Mouse (Mus musculus): ENCODE results near the gene Palm.

The Palm gene

DNA sequence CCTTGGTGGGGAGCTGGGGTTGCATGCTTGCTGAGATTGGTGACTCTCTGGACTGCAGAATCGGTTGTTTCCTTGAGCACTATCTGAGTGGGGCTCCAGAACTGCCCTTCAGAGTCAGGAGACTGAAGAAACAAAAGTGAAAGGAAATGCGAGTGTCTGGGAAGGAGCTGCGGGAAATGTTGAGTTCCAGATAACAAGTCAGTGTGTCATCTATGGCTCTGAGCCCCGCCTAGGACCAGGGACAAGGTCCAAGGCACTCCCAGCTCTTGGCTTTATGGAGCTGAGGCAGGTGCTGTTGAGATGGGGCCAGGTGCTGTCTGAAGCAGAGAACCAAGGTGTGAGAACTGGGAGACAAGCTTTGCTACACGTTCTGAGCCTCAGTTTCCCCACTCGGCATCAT, 31.0 kb downstream of the Palm start:
- no peak for DNase-seq (ENCODE audit: low spot score in 2 of 2)

DNA sequence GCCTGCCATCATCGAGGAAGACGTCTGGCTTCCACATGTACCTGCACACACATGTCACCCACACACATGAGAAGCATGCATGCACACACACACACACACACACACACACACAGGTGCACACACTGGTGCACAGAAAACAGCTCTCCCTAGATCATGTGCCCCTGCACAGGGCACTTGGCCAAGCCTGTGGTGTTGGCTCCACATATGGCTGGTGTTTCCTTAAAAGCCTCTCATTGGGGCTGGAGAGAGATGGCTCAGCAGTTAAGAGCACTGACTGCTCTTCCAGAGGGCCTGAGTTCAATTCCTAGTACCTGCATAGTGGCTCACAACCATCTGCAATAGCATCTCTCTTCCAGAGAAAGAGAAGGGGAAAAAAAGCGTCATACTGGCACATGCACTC, 38.2 kb downstream of the Palm start:
- DNase-seq (ENCODE audit: low spot score in 2 of 2): no peak

GRCm38 (mm10) chr10:79832026-79832785, 38.8 kb downstream of the Palm start:
- peak in 1 of 2 experiments; percentile 39 for DNase-seq (ENCODE audit: low spot score in 2 of 2)

DNA sequence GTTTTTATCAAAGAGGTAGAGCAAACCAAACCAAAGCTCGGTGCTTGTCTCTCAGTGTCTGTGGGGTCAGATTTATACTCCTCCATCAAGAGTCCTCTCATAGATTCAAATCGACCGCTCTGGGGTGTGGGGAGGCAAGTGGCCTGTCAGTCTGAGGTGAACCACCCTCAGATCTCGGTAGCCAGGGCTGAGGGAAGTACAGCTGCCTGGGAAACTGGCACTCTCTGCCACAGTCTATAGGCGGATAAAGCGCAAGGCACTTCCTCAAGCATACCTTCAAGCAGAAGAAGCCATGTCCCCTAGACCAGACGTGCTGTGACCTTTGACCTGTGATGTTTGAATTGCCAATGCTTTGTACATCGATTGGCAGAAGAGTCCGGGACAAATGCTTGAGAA, 39.4 kb downstream of the Palm start:
- DNase-seq (ENCODE audit: low spot score in 2 of 2): no peak

GRCm38 (mm10) chr10:79834769-79835398, 41.5 kb downstream of the Palm start:
- DNase-seq (ENCODE audit: low spot score in 2 of 2): peak; percentile 65 to 87

- no peak for DNase-seq (ENCODE audit: low spot score in 2 of 2)
Measured at GRCm38 (mm10) chr10:79836918-79837317, 43.5 kb downstream of the Palm start.

DNA sequence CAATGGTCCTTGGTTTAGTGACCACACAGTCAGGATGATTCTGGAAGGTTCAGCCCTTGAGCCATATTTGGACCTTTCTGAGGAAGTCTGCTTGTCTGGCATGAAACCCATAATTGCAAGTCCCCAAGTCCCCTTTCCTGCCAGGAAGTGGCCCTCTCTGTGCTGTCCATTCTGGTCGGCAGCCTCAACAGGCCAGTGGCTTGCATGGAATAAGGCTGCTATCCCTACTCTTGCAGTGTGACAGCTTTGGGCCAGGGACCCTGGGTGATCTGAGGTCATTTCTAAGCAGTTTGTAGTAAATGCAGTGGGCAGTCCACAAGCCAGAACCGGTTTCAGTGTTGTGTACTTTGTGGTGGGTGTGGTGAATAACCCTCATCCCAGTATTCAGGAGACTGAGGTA, 44.8 kb downstream of the Palm start:
- no peak for DNase-seq (ENCODE audit: low spot score in 2 of 2)

- DNase-seq (ENCODE audit: low spot score in 2 of 2): no peak
Measured at GRCm38 (mm10) chr10:79840091-79840490, 46.7 kb downstream of the Palm start.

DNA sequence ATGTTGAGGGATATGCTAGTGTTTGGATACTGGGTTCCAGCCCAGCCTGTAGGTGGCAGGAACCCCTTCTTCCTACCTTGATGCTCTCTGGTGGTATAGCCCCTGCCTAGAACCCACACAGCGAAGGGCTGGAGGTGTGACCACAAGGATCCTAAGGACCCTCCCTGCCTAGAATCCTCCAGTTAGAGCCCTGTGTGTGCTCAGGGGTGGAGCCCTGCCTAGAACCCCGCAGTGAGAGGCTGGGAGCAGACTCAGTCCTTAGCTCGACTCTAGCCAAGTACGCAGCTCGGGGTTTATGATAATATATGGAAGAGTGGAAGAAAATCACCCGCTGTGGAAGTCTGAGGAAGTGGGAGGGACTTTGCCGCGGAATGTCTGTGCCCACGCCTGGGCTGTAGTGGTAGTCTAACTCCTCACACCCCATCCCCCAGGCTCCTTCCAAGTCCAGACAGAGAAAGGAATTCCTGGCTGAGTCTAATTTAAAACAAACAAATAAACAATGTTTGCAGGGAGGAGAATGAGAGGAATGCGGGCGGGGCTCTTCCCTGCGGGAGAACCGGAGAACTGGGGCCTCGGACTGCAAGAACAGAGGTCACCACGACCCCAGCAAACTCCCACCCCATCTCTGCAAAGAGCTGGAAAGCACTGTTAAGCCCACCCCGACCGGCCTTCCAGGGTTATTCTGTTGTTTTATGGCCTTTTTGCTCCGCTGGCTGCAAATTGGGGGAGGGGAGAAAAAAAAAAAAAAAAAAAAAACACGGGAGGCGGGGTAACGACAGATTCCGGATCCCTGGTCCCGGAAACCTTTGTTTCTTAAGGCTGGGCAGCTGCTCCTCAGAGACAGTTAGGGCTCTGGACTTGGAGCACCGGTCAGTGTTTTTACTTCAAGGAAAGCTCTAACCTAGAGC, 47.5 kb downstream of the Palm start:
- peak; percentile 23 to 29 for DNase-seq (ENCODE audit: low spot score in 2 of 2)

GRCm38 (mm10) chr10:79842322-79842721, 49.0 kb downstream of the Palm start:
- DNase-seq (ENCODE audit: low spot score in 2 of 2): no peak

DNA sequence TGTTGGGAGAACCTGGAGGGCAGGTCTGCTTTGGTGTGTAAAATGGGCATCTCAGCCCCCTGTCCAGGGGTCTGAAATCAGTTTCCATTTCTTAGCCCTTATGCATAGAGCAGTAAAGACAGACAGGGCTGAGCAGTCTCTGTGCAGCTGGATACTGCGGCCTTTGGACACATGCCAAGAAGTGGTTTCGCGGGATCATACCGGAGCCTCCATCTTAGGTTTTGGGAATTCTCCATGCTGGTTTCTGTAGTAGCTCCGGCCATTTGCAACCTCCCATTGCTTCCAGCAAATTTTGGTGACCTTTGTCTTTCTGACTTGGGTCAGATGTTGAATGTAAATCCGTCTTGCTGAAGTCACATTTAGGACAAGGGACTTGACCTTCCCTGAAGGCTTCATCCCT, 50.1 kb downstream of the Palm start:
- no peak for DNase-seq (ENCODE audit: low spot score in 2 of 2)

DNA sequence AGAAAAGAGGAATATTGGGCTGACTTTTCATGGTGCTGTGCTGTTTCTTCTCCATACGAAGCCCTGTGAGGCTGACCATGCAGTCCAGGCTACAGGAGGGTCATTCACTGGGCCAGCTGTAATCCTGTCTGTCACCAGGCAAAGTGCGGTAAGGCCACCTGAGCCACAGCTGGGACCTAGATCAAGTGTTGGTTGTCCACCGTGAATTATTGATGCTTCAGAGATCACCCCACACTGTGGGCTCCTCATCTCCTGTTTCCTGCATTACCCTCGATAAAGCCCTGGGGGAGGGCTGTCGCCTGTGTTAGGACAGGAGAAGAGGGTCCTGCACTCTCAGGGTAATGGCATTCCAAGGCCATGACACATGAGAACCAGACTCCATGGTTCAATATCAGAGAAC, 53.2 kb downstream of the Palm start:
- DNase-seq (ENCODE audit: low spot score in 2 of 2): no peak

GRCm38 (mm10) chr10:79849941-79850628, 56.7 kb downstream of the Palm start:
- peak; percentile 36 to 54 for DNase-seq (ENCODE audit: low spot score in 2 of 2)

- no peak for DNase-seq (ENCODE audit: low spot score in 2 of 2)
Measured at GRCm38 (mm10) chr10:79851653-79852052, 58.3 kb downstream of the Palm start.

- peak in 1 of 2 experiments; percentile 40 for DNase-seq (ENCODE audit: low spot score in 2 of 2)
Measured at GRCm38 (mm10) chr10:79852107-79852789, 58.9 kb downstream of the Palm start.

GRCm38 (mm10) chr10:79852827-79853226, 59.5 kb downstream of the Palm start:
- no peak for DNase-seq (ENCODE audit: low spot score in 2 of 2)

- peak; percentile 57 to 61 for DNase-seq (ENCODE audit: low spot score in 2 of 2)
Measured at GRCm38 (mm10) chr10:79853392-79853791, 60.0 kb downstream of the Palm start.

DNA sequence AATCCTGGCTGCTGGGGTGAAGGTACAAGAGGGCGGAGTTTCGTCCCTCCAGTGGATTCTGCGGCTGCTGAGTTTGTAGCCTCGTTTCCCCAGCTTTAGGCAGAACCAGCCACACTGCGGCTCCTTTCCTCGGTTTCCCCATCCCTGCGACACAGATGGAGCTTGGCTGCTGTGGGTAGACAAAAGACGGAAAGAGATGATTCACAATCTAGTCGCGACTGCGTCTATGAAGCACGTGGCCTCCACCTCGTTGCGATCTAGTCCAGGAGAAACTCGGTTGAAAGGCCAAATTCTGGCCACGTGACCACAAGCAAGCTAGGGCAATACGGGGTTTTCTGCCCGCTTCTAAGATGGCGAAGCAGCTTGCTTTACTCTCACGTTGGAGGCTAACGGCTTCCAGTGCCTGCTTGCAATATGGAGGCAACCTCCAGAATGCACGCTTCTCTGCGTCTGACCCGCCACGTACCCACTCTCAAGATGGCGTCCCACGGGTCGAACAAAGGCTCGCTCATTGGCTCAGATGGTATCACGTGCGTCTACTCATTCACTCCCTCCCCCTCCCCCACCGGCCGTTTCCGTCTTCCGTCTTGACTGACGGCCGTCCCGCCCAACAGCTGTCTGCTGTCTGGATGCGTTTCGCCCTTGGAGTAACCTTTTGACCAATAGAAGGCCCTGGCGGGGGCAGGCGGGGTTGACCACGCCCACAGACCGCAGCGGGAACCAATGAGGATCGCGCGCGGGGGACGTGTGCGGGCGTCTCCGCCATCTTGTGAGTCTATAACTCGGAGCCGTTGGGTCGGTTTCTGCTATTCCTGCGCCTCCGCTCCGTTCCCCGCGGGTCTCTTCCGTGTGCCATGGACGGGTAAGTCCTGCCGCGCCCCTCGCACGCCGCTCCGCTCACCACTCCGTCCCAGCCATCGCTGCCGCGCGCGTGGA, 60.8 kb downstream of the Palm start, which contains the start of gene Ptbp1:
Gene Ptbp1 (plus strand): TSS at position 568 of the 936 bp plus-strand sequence.
- peak; percentile 99 to 100 for DNase-seq (ENCODE audit: low spot score in 2 of 2)

GRCm38 (mm10) chr10:79854801-79855541, 61.6 kb downstream of the Palm start:
- DNase-seq (ENCODE audit: low spot score in 2 of 2): peak; percentile 79 to 80

All from thymus, postnatal 10 days (tissue).